Mouse (Mus musculus) ovary, adult 10 weeks (tissue): ENCODE data around the gene Alox12e. TPM values are rescaled to one million over a fixed set of nuclear protein-coding genes. Genes with fewer than 3 reads are reported as not detected.

Source experiments
- polyA plus RNA-seq: library from polyadenylated mRNA; stranded (reverse); fragments of 350-450 nt; fragmentation: Illumina TruSeq; extraction: RNeasy Lipid Tissue Mini Kit (QIAGEN cat#74804); gene quantifications from one replicate; pipeline ENCODE4 v1.2.3, GENCODE M21; 2014

Alox12e gene
- 2.4 TPM for polyA plus RNA-seq

GRCm38 (mm10) chr11:70322528-70322927 lies at the start of gene Alox12e:
Gene Alox12e (minus strand): TSS chr11:70322628.

GRCm38 (mm10) chr11:70351868-70352267 lies 29.4 kb upstream of the Alox12e start, which contains the start of gene Alox15:
Gene Alox15 (minus strand): TSS chr11:70352031.

Other genes with a start within 250 kb of the Alox12e start
- gene Asgr2, start 230.0 kb downstream of the Alox12e start, polyA plus RNA-seq, result 0.80 TPM
- 21.9 TPM for gene Mgl2, start 192.3 kb downstream of the Alox12e start, polyA plus RNA-seq
- 3.7 TPM for gene Clec10a, start 166.4 kb downstream of the Alox12e start, polyA plus RNA-seq
- gene Slc16a11, start 109.9 kb downstream of the Alox12e start, polyA plus RNA-seq, result not detected
- gene Slc16a13, start 101.6 kb downstream of the Alox12e start, polyA plus RNA-seq, result 3.1 TPM
- gene Bcl6b, start 92.8 kb downstream of the Alox12e start, polyA plus RNA-seq, result 7.3 TPM
- gene 0610010K14Rik, start 84.7 kb downstream of the Alox12e start, polyA plus RNA-seq, result 2.4 TPM
- gene Gm21988, start 82.8 kb downstream of the Alox12e start, polyA plus RNA-seq, result 0.37 TPM
- gene Rnasek, start 82.8 kb downstream of the Alox12e start, polyA plus RNA-seq, result 25.1 TPM
- gene Alox12, start 67.3 kb downstream of the Alox12e start, polyA plus RNA-seq, result 2.5 TPM
- 13.4 TPM for gene Alox15, start 29.4 kb upstream of the Alox12e start, polyA plus RNA-seq
- gene Pelp1, start 87.4 kb upstream of the Alox12e start, polyA plus RNA-seq, result 21.0 TPM
- gene Arrb2, start 110.0 kb upstream of the Alox12e start, polyA plus RNA-seq, result 0.91 TPM
- gene Med11, start 129.3 kb upstream of the Alox12e start, polyA plus RNA-seq, result 7.2 TPM
- 0.31 TPM for gene Zmynd15, start 136.8 kb upstream of the Alox12e start, polyA plus RNA-seq
- 14.6 TPM for gene Cxcl16, start 137.4 kb upstream of the Alox12e start, polyA plus RNA-seq
- gene Tm4sf5, start 182.6 kb upstream of the Alox12e start, polyA plus RNA-seq, result 2.7 TPM
- not detected for gene Vmo1, start 192.0 kb upstream of the Alox12e start, polyA plus RNA-seq
- not detected for gene Gltpd2, start 196.6 kb upstream of the Alox12e start, polyA plus RNA-seq
- 22.0 TPM for gene Psmb6, start 202.7 kb upstream of the Alox12e start, polyA plus RNA-seq
- not detected for gene Gm40193, start 210.3 kb upstream of the Alox12e start, polyA plus RNA-seq
- 1.7 TPM for gene Pld2, start 217.4 kb upstream of the Alox12e start, polyA plus RNA-seq
- 1.8 TPM for gene Mink1, start 240.3 kb upstream of the Alox12e start, polyA plus RNA-seq